Mouse (Mus musculus) lung, adult 2 months (tissue): ENCODE measurements around the gene Glyat.

ENCODE experiments used
- CTCF ChIP-seq: fragments of 200-500 bp; IDR thresholded peaks from 2 replicates; pipeline ENCODE4 v1.5.1; 2011; ENCODE audit warnings: mild to moderate bottlenecking, low read length, control low read depth; ENCODE audit not compliant: insufficient read depth
- POLR2A ChIP-seq: fragments of 200-500 bp; IDR thresholded peaks from 2 replicates; pipeline ENCODE4 v1.6.1; 2011; ENCODE audit warnings: low read depth, mild to moderate bottlenecking, control low read depth, low read length, borderline replicate concordance; ENCODE audit errors: extremely low read depth

- TF ChIP-seq CTCF (no peak), POLR2A (no peak)
Observed at GRCm38 (mm10) chr19:12596290-12597072, 36.6 kb upstream of the Glyat start.
